Comparison of ENCODE assay signal across 9 mouse cellular contexts in genomic region chr8:27677143-27678106, GRCm38 (mm10).
DNase-seq lines count a peak whose midpoint lies in the region; ATAC-seq and TF ChIP-seq lines count a peak whose summit lies in the region.
"Had no signal": no experiment of that assay in that cellular context is flagged by ENCODE, and none has a peak within 500 bp of the region (broad histone marks: within the 10 kb centered on the region; RNA-seq: fewer than 3 reads in every experiment).

No protein-coding gene starts in this region.

- 34% methylated on average over 13 of the region's 13 CpGs for WGBS in heart, embryonic 15.5 days

- no peaks in the 10 kb centered on the region for H3K9me3 ChIP-seq in heart, embryonic 15.5 days (replicated peaks)
- no peaks in the 10 kb centered on the region for H3K9me3 ChIP-seq in ES-E14 (ENCODE audit: control insufficient read depth, insufficient read depth, low read depth, low read length)
- H3K9me3 ChIP-seq: lung, embryonic 15.5 days had no signal

- in situ Hi-C loops in ES-E14 (cut with MboI; ENCODE audit: low sequenced_read_pairs in 2 of 2, unreplicated experiment in 2 of 2), result no loop called here

- H3K4me2 ChIP-seq in heart, embryonic 15.5 days, result peak overlapping the region; percentile 37; the same call in 1 of the 2 replicates
- H3K4me2 ChIP-seq: lung, embryonic 15.5 days had no signal

- H3K4me3 ChIP-seq in heart, embryonic 15.5 days, result no peak overlapping the region
- H3K4me3 ChIP-seq in ES-E14 (ENCODE audit: insufficient read depth in 1 of 2, low read depth in 1 of 2, low read length in 2 of 2, poor library complexity in 1 of 2, severe bottlenecking in 1 of 2), result no peak overlapping the region
- H3K4me3 ChIP-seq: lung, embryonic 15.5 days had no signal

- no peak for DNase-seq in heart, adult 11 months
- peak; percentile 51 for DNase-seq in ES-E14 (ENCODE audit: low read depth, low spot score)
- DNase-seq in cerebellum, adult 9-11 months, result peak; percentile 51
- DNase-seq in layer of hippocampus, postnatal 14 days (ENCODE audit: low spot score in 2 of 2), result peak; percentile 38 to 56
- DNase-seq in neural tube, embryonic 10.5 days (ENCODE audit: extremely low spot score, low spot score), result peak; percentile 36
- DNase-seq in spleen, postnatal 14 days (ENCODE audit: low spot score in 2 of 2), result no peak

- no peaks in the 10 kb centered on the region for H3K36me3 ChIP-seq in heart, embryonic 15.5 days
- no peaks in the 10 kb centered on the region for H3K36me3 ChIP-seq in ES-E14 (ENCODE audit: control insufficient read depth, insufficient read depth, low read length, poor library complexity, severe bottlenecking)
- H3K36me3 ChIP-seq: lung, embryonic 15.5 days had no signal

- ATAC-seq in heart, embryonic 15.5 days (replicated peaks; ENCODE audit: insufficient number of reproducible peaks, insufficient read depth, low FRiP score, low read depth), result no peak
- peak; percentile 83 for ATAC-seq in granulocyte monocyte progenitor cell, adult 5-6 weeks (replicated peaks; ENCODE audit: poor library complexity, severe bottlenecking)

- H3K4me1 ChIP-seq in heart, embryonic 15.5 days (replicated peaks), result no peaks in the 10 kb centered on the region; the same call in 1 of the 2 replicates
- H3K4me1 ChIP-seq in ES-E14 (ENCODE audit: control insufficient read depth in 2 of 2, insufficient read depth in 2 of 2, low read length in 2 of 2, poor library complexity in 1 of 2), result no peaks in the 10 kb centered on the region
- H3K4me1 ChIP-seq: lung, embryonic 15.5 days had no signal

- H3K27ac ChIP-seq in heart, embryonic 15.5 days, result no peak overlapping the region
- no peak overlapping the region for H3K27ac ChIP-seq in ES-E14 (ENCODE audit: insufficient read depth, low read depth, low read length, poor library complexity, severe bottlenecking)
- H3K27ac ChIP-seq: lung, embryonic 15.5 days had no signal

- no peak overlapping the region; the same call in 1 of the 2 replicates for H3K9ac ChIP-seq in heart, embryonic 15.5 days
- no peak overlapping the region; the same call in 1 of the 2 replicates for H3K9ac ChIP-seq in ES-E14 (ENCODE audit: insufficient read depth, low read depth, low read length, poor library complexity, severe bottlenecking)
- H3K9ac ChIP-seq: lung, embryonic 15.5 days had no signal

- no peaks in the 10 kb centered on the region for H3K27me3 ChIP-seq in heart, embryonic 15.5 days
- H3K27me3 ChIP-seq: lung, embryonic 15.5 days had no signal

TF ChIP-seq in ES-E14, 5 proteins besides CTCF, POLR2A, EP300 and RAD21:
- TF ChIP-seq ZNF384 (IDR thresholded peaks at IDR 0.05; ENCODE audit: low read depth, low read length) (peak; percentile 100), CHD2 (IDR thresholded peaks at IDR 0.05; ENCODE audit: low read depth, low read length) (no peak), MAFK (IDR thresholded peaks at IDR 0.05; ENCODE audit: insufficient read depth, low read depth, low read length) (0 out of 2 replicates have a peak, but pooled peaks have one; percentile 28), HCFC1 (IDR thresholded peaks at IDR 0.05; ENCODE audit: borderline replicate concordance, insufficient read depth, low read length) (no peak), ZC3H11A (IDR thresholded peaks at IDR 0.05; ENCODE audit: borderline replicate concordance, low read depth, low read length) (peak; percentile 90)

Comparison
In these comparisons a context has a peak if more than half of its experiments do, and no peak if none do; other contexts are left out.
1. DNase-seq: peak in ES-E14 (single experiment), cerebellum, adult 9-11 months (single experiment), layer of hippocampus, postnatal 14 days (2 of 2) and neural tube, embryonic 10.5 days (single experiment); none in heart, adult 11 months (single experiment) and spleen, postnatal 14 days (0 of 2).